Mouse (Mus musculus): Measurements from ENCODE around the gene Rnf17.

DNA sequence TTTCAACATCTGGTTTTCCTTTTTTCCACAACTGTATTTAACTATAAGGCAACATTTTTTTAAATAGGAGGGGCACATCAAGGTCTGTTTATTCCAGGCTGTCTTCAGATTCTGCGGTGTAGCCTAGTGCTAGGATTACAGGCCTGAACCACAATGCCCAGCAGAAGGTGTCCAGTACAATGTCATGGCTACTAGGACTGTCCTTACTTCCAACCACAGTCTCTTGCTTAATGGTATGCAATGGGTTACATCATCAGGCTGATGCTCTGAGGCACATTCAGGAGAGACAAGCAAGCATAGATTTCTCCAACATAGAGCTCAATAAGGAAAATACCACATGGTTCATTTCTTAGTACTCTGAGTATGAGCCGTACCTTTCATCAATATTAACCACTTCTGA lies 152.3 kb downstream of the Rnf17 start:
- no peak for TF ChIP-seq CTCF (IDR thresholded peaks at IDR 0.05; ENCODE audit: extremely low read depth, insufficient read depth, insufficient read length, insufficient replicate concordance)
- no peak for TF ChIP-seq POLR2A (IDR thresholded peaks at IDR 0.05; ENCODE audit: low read depth, low read length)
